Mouse (Mus musculus) forebrain, embryonic 14.5 days (tissue): ENCODE data around the gene Ccnd2. TPM values are rescaled to one million over a fixed set of nuclear protein-coding genes. Genes with fewer than 3 reads are reported as not detected.

Experiments used
- ATAC-seq: fragments of 200-750 bp; cut with Nextera tagmentation; 2 replicates; pipeline ENCODE4 v1.8.0; 2017; ENCODE audit warnings: mild to moderate bottlenecking, moderate library complexity
- DNase-seq: peaks from one replicate; pipeline ENCODE4 v3.0.0-alpha.2; 2015; ENCODE audit warnings: low spot score
- H3K27ac ChIP-seq: fragments of 300-500 bp; sonication (generic); 2 replicates; pipeline ENCODE4 v1.5.1; 2014; ENCODE audit warnings: low read depth, mild to moderate bottlenecking, control low read depth, low read length, moderate library complexity
- H3K27me3 ChIP-seq: fragments of 300-500 bp; sonication (generic); replicated peaks from 2 replicates; pipeline ENCODE4 v1.6.1; 2014; ENCODE audit warnings: low read length, control low read depth, mixed read lengths; ENCODE audit not compliant: control insufficient read depth, insufficient read depth
- H3K36me3 ChIP-seq: fragments of 300-500 bp; sonication (generic); 2 replicates; pipeline ENCODE4 v1.6.1; 2014; ENCODE audit warnings: low read length, control low read depth; ENCODE audit not compliant: control insufficient read depth, insufficient read depth
- H3K4me1 ChIP-seq: fragments of 300-500 bp; sonication (generic); 2 replicates; pipeline ENCODE4 v1.6.1; 2014; ENCODE audit warnings: antibody characterized with exemption, low read length, control low read depth; ENCODE audit not compliant: control insufficient read depth, insufficient read depth
- H3K4me2 ChIP-seq: fragments of 300-500 bp; sonication (generic); 2 replicates; pipeline ENCODE4 v1.6.1; 2014; ENCODE audit warnings: mild to moderate bottlenecking, control low read depth, low read length
- H3K4me3 ChIP-seq: fragments of 300-500 bp; sonication (generic); 2 replicates; pipeline ENCODE4 v1.5.1; 2014; ENCODE audit warnings: low read depth, low read length, control low read depth
- H3K9ac ChIP-seq: fragments of 300-500 bp; sonication (generic); 2 replicates; pipeline ENCODE4 v1.6.1; 2014; ENCODE audit warnings: mild to moderate bottlenecking, low read length, control low read depth, moderate library complexity
- H3K9me3 ChIP-seq: fragments of 300-500 bp; sonication (generic); replicated peaks from 2 replicates; pipeline ENCODE4 v1.6.1; 2016; ENCODE audit warnings: low read length, control low read depth, mixed read lengths; ENCODE audit not compliant: control insufficient read depth
- WGBS: fragments of 180-500 bp; shearing (Covaris S2); extraction: QIAGEN DNeasy Blood & Tissue Kit; methylation state at CpG from one replicate; pipeline ENCODE4 v1.1.7; 2014; 5-methylcytosine and 5-hydroxymethylcytosine counted together
- polyA plus RNA-seq: library from polyadenylated mRNA; unstranded; fragments of >200 nt; fragmentation: Nextera tagmentation; extraction: Ambion mirVana; gene quantifications from 2 replicates; pipeline ENCODE4 v1.2.1, GENCODE M21; 2014

Ccnd2 gene
- polyA plus RNA-seq, 1 experiment from 2014 or later: 1,343 TPM

DNA sequence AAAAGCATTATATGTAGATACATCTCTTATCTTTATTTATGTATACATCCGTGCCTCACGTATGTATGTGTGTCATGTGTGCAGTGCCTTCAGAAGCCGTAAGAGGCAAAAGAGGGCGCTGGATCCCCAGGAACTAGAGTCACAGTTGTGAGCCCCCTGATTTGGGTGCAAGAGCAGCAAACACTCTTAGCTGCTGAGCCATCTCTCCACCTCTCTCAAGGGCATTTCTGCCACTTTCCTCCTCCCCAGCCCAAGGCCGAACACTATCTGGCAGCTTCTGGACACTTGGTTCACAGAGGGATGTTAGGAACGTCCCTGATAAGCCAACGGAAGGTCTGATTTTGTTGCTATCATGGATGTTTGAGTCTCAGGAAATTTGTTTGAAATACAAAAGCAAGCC, 28.5 kb downstream of the Ccnd2 start:
- Histone ChIP-seq H3K36me3 (peaks cover 18% of the 10 kb centered on the region), H3K4me2 (no peak overlapping the region), H3K9ac (no peak overlapping the region), H3K27ac (no peak overlapping the region), H3K4me3 (no peak overlapping the region), H3K27me3 (no peaks in the 10 kb centered on the region), H3K9me3 (no peaks in the 10 kb centered on the region), H3K4me1 (no peaks in the 10 kb centered on the region)
- ATAC-seq (no peak), DNase-seq (no peak)
- WGBS: 89% methylated on average over 7 of the region's 7 CpGs

DNA sequence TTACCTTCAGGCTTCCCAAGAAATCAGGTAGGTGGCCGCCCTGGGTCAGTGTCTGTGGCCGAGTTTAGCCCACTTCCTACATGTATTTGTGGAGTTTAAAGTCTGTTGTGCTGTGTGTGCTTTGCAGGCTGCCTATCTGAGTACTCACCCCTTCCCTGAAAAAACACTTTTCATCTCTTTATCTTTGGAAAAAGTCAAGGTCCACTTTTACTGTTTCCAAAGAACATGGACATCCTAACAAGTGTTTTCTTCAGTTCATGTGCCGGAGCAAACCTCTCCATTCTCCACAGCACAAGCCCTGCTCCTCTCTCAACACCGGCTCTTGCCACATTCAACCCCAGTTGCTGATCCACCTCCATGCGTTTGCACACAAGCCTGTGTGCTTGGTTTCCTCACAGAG, 29.0 kb downstream of the Ccnd2 start:
- DNase-seq (no peak), ATAC-seq (no peak)
- Histone ChIP-seq H3K9me3 (no peaks in the 10 kb centered on the region), H3K36me3 (peaks cover 17% of the 10 kb centered on the region), H3K27me3 (no peaks in the 10 kb centered on the region), H3K4me2 (no peak overlapping the region), H3K4me1 (no peaks in the 10 kb centered on the region), H3K9ac (no peak overlapping the region), H3K27ac (no peak overlapping the region), H3K4me3 (no peak overlapping the region)
- WGBS: 85% methylated on average over 5 of the region's 5 CpGs

DNA sequence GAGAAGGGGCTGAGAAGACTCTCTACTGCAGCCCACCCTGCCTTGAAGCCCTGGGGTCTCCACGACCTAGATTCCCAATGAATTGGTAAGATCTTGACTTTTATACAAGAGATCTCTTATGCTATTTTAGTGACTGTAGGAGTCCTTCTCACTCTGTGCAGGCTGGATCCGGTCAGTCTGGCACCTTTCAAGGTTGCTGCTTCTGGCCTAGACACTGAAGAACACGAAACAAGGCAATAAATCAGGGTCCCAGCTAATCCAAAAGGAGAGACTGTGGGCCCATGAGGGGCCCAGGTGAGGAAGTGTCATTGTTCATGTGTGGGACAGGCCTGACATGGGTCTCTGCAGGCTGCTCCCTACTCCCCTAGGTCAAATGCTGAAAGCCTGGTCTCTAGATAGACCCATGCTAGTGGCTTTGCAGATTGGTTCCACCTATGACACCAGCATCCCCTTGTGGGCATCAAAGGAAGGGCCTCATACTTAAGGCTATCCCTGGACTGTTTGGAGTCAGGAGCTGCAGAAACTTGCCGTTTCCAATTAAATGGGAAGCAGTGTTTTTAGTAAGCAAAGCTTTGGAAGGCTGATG, 29.7 kb downstream of the Ccnd2 start:
- DNase-seq (no peak), ATAC-seq (no peak; the same call in 1 of the 2 replicates)
- 87% methylated on average over 4 of the region's 4 CpGs for WGBS

DNA sequence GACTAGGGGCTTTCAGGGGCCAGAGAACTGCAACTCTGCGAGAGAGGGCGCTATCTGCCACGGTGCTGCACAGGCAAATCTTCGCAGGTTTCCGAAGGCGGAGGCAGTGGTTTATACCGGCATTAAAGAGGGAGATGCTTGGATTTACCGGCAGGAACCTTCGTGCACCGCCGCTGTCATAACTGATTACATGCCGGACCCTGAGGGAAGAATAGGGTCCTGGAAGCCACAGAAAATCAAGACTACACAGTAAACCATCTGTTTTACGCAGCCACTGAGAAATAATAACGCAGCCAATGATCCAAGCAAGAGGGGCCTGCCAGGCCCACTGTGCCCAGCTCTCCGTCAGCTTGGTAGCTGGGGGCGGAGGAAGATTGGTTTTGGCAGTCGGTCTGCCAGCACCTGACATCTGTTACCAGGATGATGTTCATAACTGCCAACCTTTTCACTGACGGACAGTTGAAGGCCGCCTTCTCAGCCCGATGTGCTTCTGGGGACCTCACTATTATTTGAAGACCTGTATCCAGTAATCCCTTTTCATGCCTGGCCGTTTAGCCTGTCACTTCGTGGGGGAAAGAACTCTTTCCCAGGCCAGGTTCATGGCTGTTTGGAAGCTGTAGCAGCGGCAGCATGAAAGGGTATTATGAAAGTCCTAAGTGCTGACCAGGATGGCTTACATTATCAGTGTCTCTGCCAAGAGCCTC, 37.1 kb downstream of the Ccnd2 start:
- H3K9ac ChIP-seq: no peak overlapping the region
- H3K27me3 ChIP-seq: no peaks in the 10 kb centered on the region
- H3K4me2 ChIP-seq: no peak overlapping the region
- ATAC-seq (peak; percentile 52; the same call in 1 of the 2 replicates), DNase-seq (peak; percentile 55)
- no peak overlapping the region for H3K4me3 ChIP-seq
- no peaks in the 10 kb centered on the region for H3K9me3 ChIP-seq
- H3K27ac ChIP-seq: 0 out of 2 replicates have a peak overlapping the region, but pooled peaks have one; percentile 23
- no peaks in the 10 kb centered on the region for H3K4me1 ChIP-seq
- no peaks in the 10 kb centered on the region for H3K36me3 ChIP-seq
- 60% methylated on average over 23 of the region's 23 CpGs for WGBS

More for the DNA sequence above, 29.7 kb downstream of the Ccnd2 start:
- no peak overlapping the region for H3K4me2 ChIP-seq
- no peak overlapping the region for H3K9ac ChIP-seq
- H3K4me3 ChIP-seq: no peak overlapping the region
- no peak overlapping the region for H3K27ac ChIP-seq
- no peaks in the 10 kb centered on the region for H3K27me3 ChIP-seq
- peaks cover 10% of the 10 kb centered on the region for H3K36me3 ChIP-seq
- H3K9me3 ChIP-seq: no peaks in the 10 kb centered on the region
- no peaks in the 10 kb centered on the region for H3K4me1 ChIP-seq

DNA sequence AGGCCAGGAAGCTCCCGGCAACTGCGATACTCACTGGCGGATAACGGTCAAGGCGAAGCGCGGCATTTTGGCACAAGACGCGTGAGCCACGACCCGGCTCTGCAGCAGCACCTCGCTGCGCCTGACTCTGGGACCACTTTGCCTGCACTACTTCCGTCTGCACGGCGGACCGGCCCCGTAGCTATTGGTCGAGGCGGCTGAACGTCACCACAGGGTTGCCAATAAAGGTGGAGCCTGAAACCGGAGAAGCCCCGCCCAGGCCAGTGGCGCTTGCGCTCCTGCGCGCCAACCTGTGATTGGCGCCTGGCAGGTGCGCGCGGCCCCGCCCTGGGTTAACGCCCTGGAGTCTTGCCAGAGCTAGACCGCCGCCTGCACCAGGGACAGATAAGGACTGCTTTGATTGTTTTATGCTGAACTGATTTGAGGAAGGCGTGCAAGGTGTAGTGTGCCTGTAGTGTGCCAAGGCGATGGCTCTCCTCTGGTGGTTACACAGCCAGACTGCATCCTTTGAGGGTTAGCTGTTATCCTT, 42.5 kb downstream of the Ccnd2 start, which contains the start of gene Tigar:
TSS of gene Tigar (minus strand) at position 156 of the 529 bp plus-strand sequence.
- Histone ChIP-seq H3K9ac (peak within 1 kb of the TSS; percentile 53), H3K36me3 (no peaks in the 10 kb centered on the region), H3K27ac (no peak within 1 kb of the TSS), H3K4me2 (peak within 1 kb of the TSS; percentile 80), H3K27me3 (no peaks in the 10 kb centered on the region), H3K4me1 (peaks cover 6% of the 10 kb centered on the region; the same call in 1 of the 2 replicates), H3K9me3 (no peaks in the 10 kb centered on the region), H3K4me3 (peak within 1 kb of the TSS; percentile 60)
- under 1% methylated on average over 37 of the region's 37 CpGs for WGBS
- peak; percentile 98 for DNase-seq
- ATAC-seq: peak; percentile 100

DNA sequence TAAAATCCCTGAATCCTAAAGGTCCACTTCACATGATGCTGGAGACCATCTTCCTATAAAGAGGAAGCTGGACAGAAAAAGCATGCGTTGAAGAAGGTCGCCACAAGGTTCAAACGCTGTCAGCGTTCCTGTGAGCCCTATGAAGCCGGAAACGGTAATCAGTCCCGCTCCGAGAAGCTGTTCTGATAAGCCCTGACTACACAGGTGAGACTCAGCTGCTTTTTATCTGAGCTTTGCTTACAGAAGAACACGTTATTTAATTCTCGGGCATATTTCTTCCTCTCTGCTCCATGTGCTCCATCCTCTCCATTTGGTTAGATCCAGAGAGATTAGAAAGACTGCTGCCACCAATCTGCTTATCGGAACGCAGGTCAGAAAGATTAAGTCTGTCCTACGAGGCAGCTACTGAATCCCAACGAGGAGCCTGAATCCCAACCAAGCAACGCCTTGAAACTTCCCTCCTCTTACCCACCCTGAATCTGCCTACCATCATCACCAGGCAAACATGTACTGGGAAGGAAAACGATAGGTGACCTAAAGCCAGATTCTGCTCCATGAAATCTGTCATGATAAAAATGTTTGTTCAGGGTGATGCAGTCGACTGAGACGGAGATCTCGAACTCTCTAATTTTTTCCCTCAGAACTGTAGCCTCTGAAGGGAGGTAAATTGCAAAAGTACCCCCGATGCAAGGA, 43.5 kb downstream of the Ccnd2 start:
- no peak for ATAC-seq
- H3K4me1 ChIP-seq: peaks cover 6% of the 10 kb centered on the region; the same call in 1 of the 2 replicates

DNA sequence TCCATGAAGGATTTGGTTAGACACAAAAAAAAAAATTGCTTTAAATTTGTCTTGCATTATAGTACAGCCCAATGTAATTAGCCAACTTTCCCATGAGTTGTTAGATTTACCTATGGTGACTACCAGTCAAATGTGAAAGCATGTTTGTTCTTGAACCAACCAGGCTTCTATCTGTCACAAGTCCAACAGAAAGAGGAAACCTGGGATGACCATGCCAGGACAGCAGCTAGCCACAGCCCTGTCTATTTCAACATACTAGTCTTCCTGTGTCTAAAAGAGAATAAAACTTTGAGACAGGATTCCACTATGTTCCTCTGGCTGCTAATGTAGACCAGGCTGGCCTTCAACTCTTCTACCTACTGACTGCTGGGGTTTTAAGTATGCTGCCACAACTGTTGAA, 44.6 kb downstream of the Ccnd2 start:
- DNase-seq (no peak), ATAC-seq (no peak)
- no peak overlapping the region for H3K9ac ChIP-seq
- H3K36me3 ChIP-seq: no peaks in the 10 kb centered on the region
- H3K4me2 ChIP-seq: no peak overlapping the region
- no peaks in the 10 kb centered on the region for H3K27me3 ChIP-seq
- H3K4me3 ChIP-seq: no peak overlapping the region
- H3K4me1 ChIP-seq: peaks cover 6% of the 10 kb centered on the region; the same call in 1 of the 2 replicates
- H3K27ac ChIP-seq: no peak overlapping the region
- no peaks in the 10 kb centered on the region for H3K9me3 ChIP-seq

More for the DNA sequence above, 43.5 kb downstream of the Ccnd2 start:
- Histone ChIP-seq H3K27me3 (no peaks in the 10 kb centered on the region), H3K4me2 (peak overlapping the region; percentile 80), H3K4me3 (peak overlapping the region; percentile 60), H3K27ac (no peak overlapping the region), H3K36me3 (no peaks in the 10 kb centered on the region), H3K9me3 (no peaks in the 10 kb centered on the region), H3K9ac (peak overlapping the region; percentile 53)
- no peak for DNase-seq
- 48% methylated on average over 20 of the region's 20 CpGs for WGBS

DNA sequence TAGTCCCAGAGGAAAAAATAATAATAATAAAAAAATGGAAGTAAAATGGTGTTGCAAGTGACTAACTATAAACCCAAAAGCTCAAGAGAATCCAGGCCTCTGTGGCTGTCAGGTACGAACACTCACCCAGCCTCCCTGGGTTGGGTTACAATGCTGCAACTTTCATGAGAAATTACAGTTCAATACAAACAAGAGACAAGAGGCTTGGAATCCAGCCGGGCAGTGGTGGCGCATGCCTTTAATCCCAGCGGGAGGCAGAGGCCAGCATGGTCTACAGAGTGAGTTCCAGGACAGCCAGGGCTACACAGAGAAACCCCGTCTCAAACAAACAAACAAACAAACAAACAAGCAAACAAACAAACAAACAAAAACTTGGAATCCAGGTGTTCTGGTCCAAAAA, 45.3 kb downstream of the Ccnd2 start:
- Histone ChIP-seq H3K4me3 (no peak overlapping the region), H3K4me2 (no peak overlapping the region), H3K27ac (no peak overlapping the region), H3K4me1 (peaks cover 6% of the 10 kb centered on the region; the same call in 1 of the 2 replicates), H3K36me3 (no peaks in the 10 kb centered on the region), H3K9me3 (no peaks in the 10 kb centered on the region), H3K9ac (no peak overlapping the region), H3K27me3 (no peaks in the 10 kb centered on the region)
- 57% methylated on average over 5 of the region's 5 CpGs for WGBS
- DNase-seq: no peak
- no peak for ATAC-seq
